Mouse (Mus musculus): ENCODE measurements around the gene Fance.
A peak's percentile ranks its signal among the peaks of the same experiment; 100 is the strongest.

Fance gene

GRCm38 (mm10) chr17:28313212-28313879 is at the start of gene Fance:
Gene Fance, plus strand, starts transcription at chr17:28313519.
- DNase-seq (ENCODE audit: low spot score in 2 of 2): peak; percentile 94 to 95

GRCm38 (mm10) chr17:28267251-28267650 is 46.1 kb upstream of the Fance start:
- DNase-seq (ENCODE audit: low spot score in 2 of 2): no peak

DNA sequence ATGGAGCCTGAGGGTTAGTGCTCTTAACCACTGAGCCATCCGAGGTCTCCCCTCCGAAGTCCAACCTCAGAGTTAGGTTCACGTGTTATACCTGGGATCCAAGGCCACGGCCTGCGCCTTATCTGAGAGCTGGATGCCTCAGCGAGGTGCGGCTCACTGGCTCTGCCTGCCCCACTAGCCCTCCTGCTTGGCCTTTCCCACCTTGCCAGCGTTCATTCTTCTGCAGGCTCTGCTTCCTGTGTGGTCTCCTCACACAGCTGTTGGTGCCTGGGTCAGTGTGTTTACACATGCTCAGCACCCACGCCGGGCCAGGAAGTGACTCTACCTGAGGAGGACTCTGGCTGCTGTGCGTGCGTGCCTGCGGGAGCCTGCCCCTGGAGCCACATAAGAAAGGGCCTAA is 43.2 kb upstream of the Fance start:
- DNase-seq (ENCODE audit: low spot score in 2 of 2): no peak

- no peak for DNase-seq (ENCODE audit: low spot score in 2 of 2)
Measured at GRCm38 (mm10) chr17:28271537-28272266, 41.6 kb upstream of the Fance start.

GRCm38 (mm10) chr17:28272281-28272680 is 41.0 kb upstream of the Fance start:
- no peak for DNase-seq (ENCODE audit: low spot score in 2 of 2)

GRCm38 (mm10) chr17:28272837-28273236 is 40.5 kb upstream of the Fance start:
- DNase-seq (ENCODE audit: low spot score in 2 of 2): no peak

GRCm38 (mm10) chr17:28274739-28275138 is 38.6 kb upstream of the Fance start:
- no peak for DNase-seq (ENCODE audit: low spot score in 2 of 2)

- DNase-seq (ENCODE audit: low spot score in 2 of 2): no peak
Measured at GRCm38 (mm10) chr17:28277226-28277625, 36.1 kb upstream of the Fance start.

- no peak for DNase-seq (ENCODE audit: low spot score in 2 of 2)
Measured at GRCm38 (mm10) chr17:28277721-28278120, 35.6 kb upstream of the Fance start.

DNA sequence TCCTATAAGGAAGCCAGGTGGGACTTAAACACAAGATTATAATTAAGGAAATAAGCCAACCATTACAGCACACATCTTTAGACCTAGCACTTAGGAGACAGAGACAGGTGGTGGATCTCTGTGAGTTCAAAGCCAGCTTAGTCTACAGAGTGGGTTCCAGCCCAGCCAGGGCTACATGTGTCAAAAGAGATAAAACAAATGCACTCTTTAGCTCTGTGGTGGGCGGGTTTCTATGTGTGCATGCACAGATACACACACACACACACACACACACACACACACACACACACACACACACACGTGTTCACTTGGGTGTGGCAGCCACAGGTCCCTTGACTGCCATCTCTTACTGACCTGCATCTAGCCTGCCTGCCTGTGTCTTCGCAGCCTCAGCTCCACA is 35.2 kb upstream of the Fance start:
- DNase-seq (ENCODE audit: low spot score in 2 of 2): no peak

DNA sequence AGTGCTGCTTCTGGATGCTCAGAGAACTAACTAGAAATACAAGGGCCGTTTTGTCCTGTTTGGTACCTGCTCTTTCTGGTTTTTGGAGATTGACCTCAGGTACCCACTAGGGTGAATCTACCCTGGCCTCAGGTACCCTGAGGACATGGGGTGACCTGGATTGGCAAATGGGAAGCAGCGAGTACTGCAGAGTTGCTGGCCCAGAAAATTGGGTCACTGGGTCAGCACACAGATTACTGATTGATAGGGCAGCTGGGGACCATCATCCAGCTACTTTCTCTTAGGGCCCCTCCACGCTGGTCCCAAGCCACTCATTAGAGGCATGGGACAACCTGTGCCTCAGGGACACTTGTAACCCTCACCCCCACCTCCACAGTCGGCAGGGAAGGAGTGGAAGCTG is 34.1 kb upstream of the Fance start:
- DNase-seq (ENCODE audit: low spot score in 2 of 2): no peak

DNA sequence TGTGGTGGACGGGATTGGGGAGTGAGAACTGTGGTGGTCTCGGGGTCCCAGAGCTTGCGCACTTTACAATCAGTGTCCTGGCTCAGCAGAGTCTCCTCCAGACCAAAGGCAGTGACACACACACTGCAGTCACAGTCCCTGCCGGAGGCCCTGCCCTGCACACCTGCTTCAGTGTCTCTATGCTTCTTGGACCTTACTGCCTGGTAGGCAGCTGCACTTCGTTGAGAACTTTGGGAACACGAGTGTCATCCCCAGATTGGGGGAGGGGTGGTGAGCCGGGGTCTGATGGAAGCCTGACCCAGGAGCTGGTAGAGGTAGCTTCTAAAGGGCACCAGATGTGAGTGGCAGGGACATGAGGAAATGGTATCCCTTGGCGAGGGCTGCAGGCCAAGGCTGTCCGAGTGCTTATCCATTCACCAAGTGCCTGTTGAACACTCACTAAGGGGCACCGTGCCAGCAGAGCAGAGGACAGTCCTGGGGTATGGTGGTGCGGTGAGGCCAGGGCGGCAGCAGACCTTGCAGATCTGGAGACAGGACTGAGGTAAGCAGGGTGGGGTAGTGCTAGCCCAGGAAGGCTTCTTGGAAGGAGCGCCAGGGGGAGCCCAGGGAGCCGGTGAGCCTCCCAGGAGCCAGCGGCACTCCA is 33.4 kb upstream of the Fance start:
- no peak for DNase-seq (ENCODE audit: low spot score in 2 of 2)

DNA sequence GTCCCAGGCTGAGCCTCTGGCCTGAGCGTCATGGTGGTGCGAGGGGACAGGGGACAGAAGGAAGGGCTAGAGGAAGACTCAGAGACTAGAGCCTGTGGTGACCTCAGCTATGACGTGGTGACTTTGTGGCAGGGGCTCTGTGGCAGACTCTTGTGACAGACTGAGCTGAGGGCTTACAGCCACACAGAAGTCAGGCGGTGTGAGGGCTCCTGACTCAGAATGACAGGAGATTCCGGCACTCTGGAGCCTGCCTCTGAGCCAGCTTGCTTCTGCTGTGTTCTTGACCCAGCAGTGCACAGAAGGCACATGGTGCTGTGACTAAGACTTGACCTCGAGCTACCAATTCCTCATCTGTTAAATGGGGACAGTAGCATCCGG is 32.9 kb upstream of the Fance start:
- no peak for DNase-seq (ENCODE audit: low spot score in 2 of 2)

DNA sequence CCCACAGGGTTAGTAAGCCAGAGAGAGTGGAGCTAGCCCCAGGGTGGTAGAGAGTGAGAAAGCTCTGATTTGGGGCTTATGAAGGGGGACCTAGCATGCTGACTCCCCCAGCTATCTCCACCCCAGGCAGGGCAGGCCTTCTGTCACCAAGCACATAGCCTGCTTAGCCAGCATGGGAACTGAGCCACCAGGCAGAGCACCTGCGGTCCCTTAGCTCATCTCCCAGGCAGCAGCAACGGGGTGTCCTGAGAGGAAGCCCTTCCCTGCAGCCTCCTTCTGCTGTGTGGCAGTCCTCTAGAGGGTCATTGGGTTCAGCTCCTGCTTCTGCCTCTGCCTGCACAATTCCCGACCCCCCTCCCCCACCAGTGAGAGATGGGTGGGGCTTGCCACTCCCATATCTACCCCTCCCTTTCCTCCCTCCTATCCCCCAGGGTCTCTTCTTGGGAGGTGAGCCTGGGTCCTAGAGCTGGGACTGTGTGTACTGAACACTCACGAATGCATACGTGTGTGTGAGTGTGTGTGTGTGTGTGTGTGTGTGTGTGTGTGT is 32.4 kb upstream of the Fance start:
- DNase-seq (ENCODE audit: low spot score in 2 of 2): no peak

GRCm38 (mm10) chr17:28281866-28282441 is 31.4 kb upstream of the Fance start:
- DNase-seq (ENCODE audit: low spot score in 2 of 2): no peak

- no peak for DNase-seq (ENCODE audit: low spot score in 2 of 2)
Measured at GRCm38 (mm10) chr17:28283199-28283598, 30.1 kb upstream of the Fance start.

DNA sequence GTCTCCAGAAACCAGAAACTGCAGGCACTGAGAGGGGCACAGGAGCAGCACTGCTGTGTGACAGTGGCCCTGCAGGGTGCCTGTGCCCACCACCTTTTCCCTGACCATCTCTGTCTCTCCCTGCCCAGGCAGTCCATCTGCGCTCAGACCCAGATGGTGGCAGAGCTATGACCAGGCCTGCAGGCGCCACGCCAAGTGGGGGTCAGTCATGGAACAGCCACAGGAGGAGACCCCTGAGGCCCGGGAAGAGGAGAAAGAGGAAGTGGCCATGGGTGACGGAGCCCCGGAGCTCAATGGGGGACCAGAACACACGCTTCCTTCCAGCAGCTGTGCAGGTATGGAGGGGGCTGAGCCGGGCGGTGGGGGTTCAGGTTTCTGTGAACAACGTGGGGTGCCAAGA is 27.2 kb upstream of the Fance start:
- DNase-seq (ENCODE audit: low spot score in 2 of 2): no peak

GRCm38 (mm10) chr17:28286964-28287363 is 26.4 kb upstream of the Fance start:
- no peak for DNase-seq (ENCODE audit: low spot score in 2 of 2)

DNA sequence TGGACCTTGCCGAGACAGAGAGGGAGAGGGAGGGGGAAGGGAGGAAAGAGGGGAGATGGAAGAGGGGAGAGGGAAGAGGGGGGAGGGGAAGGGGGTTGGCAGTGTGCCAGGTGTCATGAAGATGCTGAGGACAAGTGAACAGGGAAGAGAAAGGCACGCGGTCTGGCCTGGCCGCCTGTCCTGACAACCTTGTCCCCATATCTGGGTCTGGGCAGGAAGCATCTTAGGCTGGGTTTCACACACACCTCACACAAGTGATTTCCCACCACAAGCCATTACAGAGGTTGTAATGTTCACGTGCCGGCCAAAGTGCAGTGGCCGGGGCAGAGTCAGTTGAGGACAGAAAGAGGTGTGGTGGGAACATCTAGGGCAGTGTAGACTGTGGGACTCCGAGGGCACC is 25.7 kb upstream of the Fance start:
- DNase-seq (ENCODE audit: low spot score in 2 of 2): no peak

- DNase-seq (ENCODE audit: low spot score in 2 of 2): no peak
Measured at GRCm38 (mm10) chr17:28287980-28288379, 25.3 kb upstream of the Fance start.

DNA sequence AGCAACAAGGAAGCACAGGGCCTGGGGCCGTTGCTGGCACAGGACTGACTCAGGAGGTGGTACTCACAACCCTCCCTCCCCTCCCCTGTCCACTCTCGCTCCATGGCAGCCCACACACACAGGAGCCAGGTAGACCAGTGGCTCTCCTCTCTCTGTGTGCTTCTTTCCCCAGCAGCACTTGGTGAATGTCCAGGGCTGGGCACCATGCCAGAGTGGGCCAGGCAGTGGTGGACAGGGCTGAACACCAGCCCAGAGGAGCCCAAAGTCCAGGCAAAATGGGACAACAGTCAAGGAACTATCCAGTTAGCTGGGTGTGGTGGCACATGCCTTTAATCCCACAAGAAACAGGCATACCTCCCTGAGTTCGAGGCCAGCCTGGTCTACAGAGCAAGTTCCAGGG is 23.1 kb upstream of the Fance start:
- no peak for DNase-seq (ENCODE audit: low spot score in 2 of 2)

GRCm38 (mm10) chr17:28290671-28291070 is 22.6 kb upstream of the Fance start:
- no peak for DNase-seq (ENCODE audit: low spot score in 2 of 2)
